Mouse (Mus musculus): ENCODE results near the gene Slc13a2. TPM values are rescaled to one million over a fixed set of nuclear protein-coding genes. Genes with fewer than 3 reads are reported as not detected.

Gene Slc13a2
- polyA plus RNA-seq, 1 experiment from 2014 or later = not detected

DNA sequence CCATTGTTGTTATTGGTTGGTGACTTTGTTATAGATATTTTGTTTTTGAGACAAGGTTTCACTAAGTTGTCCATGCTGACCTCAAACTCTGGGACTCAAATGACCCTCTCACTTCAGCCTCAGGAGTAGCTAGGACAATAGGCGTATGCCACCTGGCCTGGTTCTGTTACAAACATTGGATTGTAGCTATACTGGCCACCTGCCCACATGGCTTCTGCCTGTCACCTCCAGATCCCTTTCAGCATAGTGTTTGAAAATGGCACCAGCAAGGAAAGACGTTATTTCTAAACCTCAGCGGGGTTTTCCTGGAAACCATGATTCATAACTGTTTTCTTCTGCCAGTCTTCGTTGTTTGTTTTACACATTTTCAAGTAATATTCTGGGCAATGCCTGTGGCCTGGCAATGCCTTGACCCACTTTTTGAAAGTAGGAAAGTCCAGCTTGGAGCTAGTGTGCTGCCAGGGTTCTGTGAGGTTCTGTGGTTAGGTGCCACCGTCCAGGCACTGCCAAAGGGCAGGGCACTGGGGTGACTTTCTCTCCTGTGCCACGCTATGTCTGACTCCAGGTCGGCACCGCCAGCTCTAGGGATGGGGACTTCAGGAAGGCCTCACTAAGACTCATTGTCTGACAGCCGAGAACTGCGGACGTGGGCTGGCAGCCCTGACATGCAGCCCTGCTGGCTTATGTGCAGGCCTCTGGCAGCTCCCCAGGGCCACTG, 10.3 kb downstream of the Slc13a2 start:
- 81% methylated on average over 11 of the region's 11 CpGs for WGBS
- H3K4me1 ChIP-seq (ENCODE audit: control insufficient read depth, insufficient read depth, low read length) = no peaks in the 10 kb centered on the region
- no peak overlapping the region for H3K4me2 ChIP-seq (ENCODE audit: low read depth)
- H3K4me3 ChIP-seq (ENCODE audit: low read depth, low read length) = no peak overlapping the region
- H3K9me3 ChIP-seq (ENCODE audit: control insufficient read depth, low read length) = no peaks in the 10 kb centered on the region
- H3K27me3 ChIP-seq (ENCODE audit: control insufficient read depth, insufficient read depth, low read length) = no peaks in the 10 kb centered on the region
- H3K9ac ChIP-seq (ENCODE audit: low read length) = no peak overlapping the region
- no peak overlapping the region for H3K27ac ChIP-seq (ENCODE audit: low read depth, low read length)
- ATAC-seq (ENCODE audit: insufficient read depth, low FRiP score, low TSS enrichment) (no peak), DNase-seq (ENCODE audit: low spot score) (no peak)
- no peaks in the 10 kb centered on the region for H3K36me3 ChIP-seq (ENCODE audit: control insufficient read depth, insufficient read depth, low read length)

DNA sequence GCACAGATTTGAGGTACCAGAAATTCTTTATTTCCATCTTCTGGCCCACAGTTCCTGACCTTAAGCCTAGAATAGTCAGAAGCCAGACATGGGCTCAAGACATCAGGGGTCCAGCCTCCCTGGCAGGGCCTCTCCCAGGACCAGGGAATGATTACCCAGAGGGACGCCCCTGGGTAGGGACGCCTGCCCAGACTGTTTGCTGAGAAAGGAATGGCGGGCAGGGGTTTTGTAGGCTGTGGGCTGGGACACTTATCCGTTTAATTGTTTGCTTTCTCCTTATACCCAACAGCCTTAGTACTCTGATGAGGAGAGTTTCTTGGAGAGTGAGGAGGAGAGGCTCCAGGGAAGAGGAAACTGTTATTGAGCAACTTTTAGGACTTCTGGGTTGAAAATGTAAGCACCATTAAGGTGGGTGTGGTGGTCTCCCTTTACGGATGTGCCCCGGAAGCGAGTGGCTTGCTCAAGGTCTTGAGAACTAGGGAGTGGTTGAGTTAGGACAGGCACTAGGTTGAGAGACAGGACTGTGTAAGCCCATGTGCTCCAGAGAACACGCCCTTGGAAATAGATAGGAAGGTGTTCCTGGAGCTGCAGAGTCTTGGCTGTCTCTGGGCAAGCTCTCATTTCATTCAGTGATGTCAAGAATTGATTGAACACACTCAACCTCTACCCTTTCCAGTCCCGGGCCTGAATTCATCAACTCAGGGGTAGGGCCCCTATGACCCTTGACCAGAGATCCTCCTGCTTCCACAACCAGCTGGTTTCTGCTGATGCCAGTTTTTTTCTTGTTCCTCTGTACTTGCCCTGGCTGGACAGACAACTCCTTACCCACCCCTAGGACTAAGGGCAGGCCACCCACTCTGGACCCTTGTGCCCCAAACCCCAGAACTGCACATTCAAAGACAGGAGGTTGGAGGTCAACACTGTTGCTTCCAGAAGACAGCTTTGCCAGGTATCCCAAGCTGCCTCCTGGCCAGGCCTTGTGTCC, 13.5 kb downstream of the Slc13a2 start:
- ATAC-seq (ENCODE audit: insufficient read depth, low FRiP score, low TSS enrichment) (no peak), DNase-seq (ENCODE audit: low spot score) (no peak)
- H3K36me3 ChIP-seq (ENCODE audit: control insufficient read depth, insufficient read depth, low read length) = no peaks in the 10 kb centered on the region
- H3K27ac ChIP-seq (ENCODE audit: low read depth, low read length) = no peak overlapping the region
- H3K27me3 ChIP-seq (ENCODE audit: control insufficient read depth, insufficient read depth, low read length) = no peaks in the 10 kb centered on the region
- H3K4me2 ChIP-seq (ENCODE audit: low read depth) = no peak overlapping the region
- no peak overlapping the region for H3K9ac ChIP-seq (ENCODE audit: low read length)
- 79% methylated on average over 9 of the region's 9 CpGs for WGBS
- H3K4me3 ChIP-seq (ENCODE audit: low read depth, low read length) = no peak overlapping the region
- no peaks in the 10 kb centered on the region for H3K4me1 ChIP-seq (ENCODE audit: control insufficient read depth, insufficient read depth, low read length)
- H3K9me3 ChIP-seq (ENCODE audit: control insufficient read depth, low read length) = no peaks in the 10 kb centered on the region

DNA sequence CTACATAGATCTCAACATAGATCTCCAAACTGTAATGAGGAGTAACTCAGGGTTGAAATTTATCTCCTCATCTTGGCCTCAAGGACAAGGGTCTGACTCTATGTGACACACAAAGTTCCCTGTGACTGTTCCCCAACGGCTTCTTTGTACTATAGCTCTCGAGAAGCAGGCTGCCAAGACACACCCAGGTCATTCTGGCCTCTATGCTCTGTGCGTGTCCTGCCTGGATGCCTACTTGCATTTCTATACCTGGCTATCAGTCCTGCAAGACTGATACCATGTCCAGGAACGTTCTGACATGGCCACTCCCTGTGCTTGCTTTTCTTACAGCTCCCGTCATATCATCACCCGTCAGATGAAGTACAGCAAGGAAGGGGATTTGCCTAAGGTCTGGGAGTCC, 20.0 kb downstream of the Slc13a2 start:
- DNase-seq (ENCODE audit: low spot score) (no peak), ATAC-seq (ENCODE audit: insufficient read depth, low FRiP score, low TSS enrichment) (no peak)
- 79% methylated on average over 6 of the region's 6 CpGs for WGBS
- H3K4me3 ChIP-seq (ENCODE audit: low read depth, low read length) = no peak overlapping the region
- H3K9ac ChIP-seq (ENCODE audit: low read length) = no peak overlapping the region
- no peak overlapping the region for H3K4me2 ChIP-seq (ENCODE audit: low read depth)
- H3K27ac ChIP-seq (ENCODE audit: low read depth, low read length) = no peak overlapping the region
- H3K27me3 ChIP-seq (ENCODE audit: control insufficient read depth, insufficient read depth, low read length) = no peaks in the 10 kb centered on the region
- no peaks in the 10 kb centered on the region for H3K36me3 ChIP-seq (ENCODE audit: control insufficient read depth, insufficient read depth, low read length)
- H3K9me3 ChIP-seq (ENCODE audit: control insufficient read depth, low read length) = no peaks in the 10 kb centered on the region
- no peaks in the 10 kb centered on the region for H3K4me1 ChIP-seq (ENCODE audit: control insufficient read depth, insufficient read depth, low read length)

DNA sequence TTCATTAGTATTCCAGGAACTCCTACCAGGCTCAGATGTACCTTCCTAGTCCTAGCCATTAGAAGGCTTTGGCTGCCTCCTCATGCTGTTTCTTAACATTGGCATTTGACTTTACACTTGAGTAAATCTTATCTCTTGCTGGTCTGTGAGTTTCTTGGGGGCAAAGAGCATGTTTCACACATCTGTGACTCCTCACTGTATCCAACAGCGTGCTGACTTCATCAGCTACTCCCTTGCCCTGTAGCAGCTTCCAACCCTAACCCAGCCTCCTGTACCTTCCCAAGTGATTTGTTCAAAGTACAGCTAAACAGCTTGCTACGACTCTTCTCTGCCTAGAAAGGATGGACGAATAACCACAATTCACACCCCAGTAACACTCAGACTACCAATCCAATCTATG, 20.5 kb downstream of the Slc13a2 start:
- ATAC-seq (ENCODE audit: insufficient read depth, low FRiP score, low TSS enrichment) (no peak), DNase-seq (ENCODE audit: low spot score) (no peak)
- H3K27ac ChIP-seq (ENCODE audit: low read depth, low read length) = no peak overlapping the region
- H3K4me1 ChIP-seq (ENCODE audit: control insufficient read depth, insufficient read depth, low read length) = no peaks in the 10 kb centered on the region
- H3K9me3 ChIP-seq (ENCODE audit: control insufficient read depth, low read length) = no peaks in the 10 kb centered on the region
- H3K9ac ChIP-seq (ENCODE audit: low read length) = no peak overlapping the region
- H3K4me2 ChIP-seq (ENCODE audit: low read depth) = no peak overlapping the region
- no peak overlapping the region for H3K4me3 ChIP-seq (ENCODE audit: low read depth, low read length)
- H3K27me3 ChIP-seq (ENCODE audit: control insufficient read depth, insufficient read depth, low read length) = no peaks in the 10 kb centered on the region
- WGBS = 80% methylated on average over 3 of the region's 3 CpGs
- no peaks in the 10 kb centered on the region for H3K36me3 ChIP-seq (ENCODE audit: control insufficient read depth, insufficient read depth, low read length)

DNA sequence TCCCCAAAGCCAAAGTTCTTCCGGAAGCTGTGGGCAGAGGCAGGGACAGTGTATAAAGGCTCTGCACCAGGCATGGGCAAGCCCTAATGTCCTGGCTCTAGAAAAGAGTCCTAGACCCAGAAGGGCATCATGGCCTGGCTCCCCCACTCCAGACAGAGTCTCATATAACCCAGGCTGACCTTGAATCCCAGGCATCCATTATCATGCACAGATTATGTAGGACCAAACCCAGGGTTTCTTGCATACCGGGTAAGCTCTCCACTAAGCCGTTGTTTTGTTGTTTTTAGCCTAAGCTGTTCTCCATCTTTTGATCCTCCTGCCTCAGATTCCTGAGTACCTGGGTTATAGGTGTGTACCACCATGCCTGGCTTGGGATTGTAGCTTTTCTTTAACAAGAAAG, 21.1 kb downstream of the Slc13a2 start:
- WGBS = 74% methylated on average over 3 of the region's 3 CpGs
- no peak overlapping the region for H3K4me3 ChIP-seq (ENCODE audit: low read depth, low read length)
- no peaks in the 10 kb centered on the region for H3K27me3 ChIP-seq (ENCODE audit: control insufficient read depth, insufficient read depth, low read length)
- no peak overlapping the region for H3K4me2 ChIP-seq (ENCODE audit: low read depth)
- H3K27ac ChIP-seq (ENCODE audit: low read depth, low read length) = no peak overlapping the region
- no peak overlapping the region for H3K9ac ChIP-seq (ENCODE audit: low read length)
- ATAC-seq (ENCODE audit: insufficient read depth, low FRiP score, low TSS enrichment) (no peak), DNase-seq (ENCODE audit: low spot score) (no peak)
- no peaks in the 10 kb centered on the region for H3K9me3 ChIP-seq (ENCODE audit: control insufficient read depth, low read length)
- no peaks in the 10 kb centered on the region for H3K4me1 ChIP-seq (ENCODE audit: control insufficient read depth, insufficient read depth, low read length)
- H3K36me3 ChIP-seq (ENCODE audit: control insufficient read depth, insufficient read depth, low read length) = no peaks in the 10 kb centered on the region

DNA sequence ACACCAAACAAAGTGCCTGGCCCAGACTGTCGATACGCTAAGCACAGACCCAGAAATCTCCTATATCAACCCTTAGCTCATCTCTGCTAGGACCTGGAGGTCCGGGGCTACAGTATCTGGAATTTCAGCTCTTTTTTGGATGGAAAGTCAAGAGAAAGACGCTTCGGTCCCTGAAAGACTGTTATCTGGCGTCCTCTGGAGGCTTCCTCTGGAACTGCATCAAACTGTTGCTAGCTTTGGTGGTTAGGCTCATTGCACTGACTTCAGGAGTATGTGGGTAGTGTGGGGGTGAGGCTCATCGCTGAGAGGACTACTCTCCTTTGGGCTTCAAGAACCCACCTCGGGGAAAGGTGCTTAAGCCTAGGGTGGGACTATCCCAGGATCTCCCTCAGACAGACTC, 22.3 kb downstream of the Slc13a2 start:
- Histone ChIP-seq H3K4me2 (ENCODE audit: low read depth) (no peak overlapping the region), H3K9me3 (ENCODE audit: control insufficient read depth, low read length) (no peaks in the 10 kb centered on the region), H3K27ac (ENCODE audit: low read depth, low read length) (no peak overlapping the region), H3K36me3 (ENCODE audit: control insufficient read depth, insufficient read depth, low read length) (no peaks in the 10 kb centered on the region), H3K4me1 (ENCODE audit: control insufficient read depth, insufficient read depth, low read length) (no peaks in the 10 kb centered on the region), H3K9ac (ENCODE audit: low read length) (no peak overlapping the region), H3K4me3 (ENCODE audit: low read depth, low read length) (no peak overlapping the region), H3K27me3 (ENCODE audit: control insufficient read depth, insufficient read depth, low read length) (no peaks in the 10 kb centered on the region)
- no peak for ATAC-seq (ENCODE audit: insufficient read depth, low FRiP score, low TSS enrichment)
- WGBS = 21% methylated on average over 8 of the region's 8 CpGs
- DNase-seq (ENCODE audit: low spot score) = peak; percentile 81

DNA sequence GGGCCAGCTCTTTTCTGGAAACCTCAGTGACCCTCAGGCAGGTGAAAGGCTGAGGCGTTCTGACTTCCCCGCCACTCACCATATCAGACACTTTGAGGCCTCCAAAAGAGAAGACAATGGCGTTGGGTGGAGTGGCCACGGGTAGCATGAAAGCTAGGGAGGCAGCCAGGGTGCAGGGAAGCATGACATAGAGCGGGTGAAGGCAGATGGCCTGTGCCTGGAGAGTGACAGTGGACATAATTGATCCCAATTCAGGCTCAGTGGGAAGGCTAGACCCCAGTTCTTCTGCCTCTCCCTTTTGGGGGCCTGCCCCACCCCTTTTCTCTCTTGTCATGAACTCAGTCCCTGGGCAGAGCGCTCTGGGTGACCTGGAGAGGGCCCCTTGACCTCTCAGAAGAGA, 23.8 kb downstream of the Slc13a2 start:
- no peaks in the 10 kb centered on the region for H3K4me1 ChIP-seq (ENCODE audit: control insufficient read depth, insufficient read depth, low read length)

DNA sequence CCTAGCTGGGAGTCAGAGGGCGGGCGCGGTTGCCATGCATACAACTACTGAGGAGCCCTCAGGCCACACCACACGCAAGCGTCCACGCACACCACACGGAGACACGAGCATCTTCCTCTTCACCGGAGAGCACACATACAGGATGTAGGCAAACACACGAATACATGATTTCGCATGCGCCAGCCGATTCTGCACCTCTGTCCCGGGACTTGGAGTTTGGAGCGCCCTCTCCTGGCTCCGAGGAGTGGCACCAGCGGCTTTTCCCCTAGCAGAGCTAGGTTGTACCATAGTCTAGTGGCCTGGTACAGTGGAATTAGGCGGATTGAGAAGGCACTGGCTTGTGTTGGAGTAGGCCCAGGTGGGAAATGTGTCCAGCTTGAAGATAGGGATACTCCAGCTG, 24.6 kb downstream of the Slc13a2 start:
- Histone ChIP-seq H3K4me3 (ENCODE audit: low read depth, low read length) (peak overlapping the region; percentile 6; the same call in 1 of the 2 replicates), H3K4me1 (ENCODE audit: control insufficient read depth, insufficient read depth, low read length) (no peaks in the 10 kb centered on the region), H3K27me3 (ENCODE audit: control insufficient read depth, insufficient read depth, low read length) (no peaks in the 10 kb centered on the region), H3K9me3 (ENCODE audit: control insufficient read depth, low read length) (no peaks in the 10 kb centered on the region), H3K27ac (ENCODE audit: low read depth, low read length) (no peak overlapping the region), H3K36me3 (ENCODE audit: control insufficient read depth, insufficient read depth, low read length) (no peaks in the 10 kb centered on the region), H3K4me2 (ENCODE audit: low read depth) (peak overlapping the region; percentile 43), H3K9ac (ENCODE audit: low read length) (0 out of 2 replicates have a peak overlapping the region, but pooled peaks have one; percentile 14)
- peak; percentile 84 for DNase-seq (ENCODE audit: low spot score)
- WGBS = 10% methylated on average over 18 of the region's 18 CpGs
- no peak for ATAC-seq (ENCODE audit: insufficient read depth, low FRiP score, low TSS enrichment)

More for the DNA sequence above, 23.8 kb downstream of the Slc13a2 start:
- Histone ChIP-seq H3K36me3 (ENCODE audit: control insufficient read depth, insufficient read depth, low read length) (no peaks in the 10 kb centered on the region), H3K4me3 (ENCODE audit: low read depth, low read length) (no peak overlapping the region), H3K9me3 (ENCODE audit: control insufficient read depth, low read length) (no peaks in the 10 kb centered on the region), H3K27me3 (ENCODE audit: control insufficient read depth, insufficient read depth, low read length) (no peaks in the 10 kb centered on the region), H3K4me2 (ENCODE audit: low read depth) (no peak overlapping the region), H3K27ac (ENCODE audit: low read depth, low read length) (no peak overlapping the region), H3K9ac (ENCODE audit: low read length) (no peak overlapping the region)
- DNase-seq (ENCODE audit: low spot score) (no peak), ATAC-seq (ENCODE audit: insufficient read depth, low FRiP score, low TSS enrichment) (no peak)
- 66% methylated on average over 6 of the region's 6 CpGs for WGBS

Data from neural tube, embryonic 11.5 days (tissue).